Mouse (Mus musculus) heart, adult 8-10 months (tissue): Measurements from ENCODE around the gene Acot8. TPM values are rescaled to one million over a fixed set of nuclear protein-coding genes. Genes with fewer than 3 reads are reported as not detected.

Experiments used
- DNase-seq: peaks from one replicate; pipeline ENCODE4 v3.0.0; 2022; ENCODE audit warnings: low spot score
- total RNA-seq, 4 experiments: library from RNA; stranded (reverse); gene quantifications; 2 replicates each; pipeline ENCODE4 v1.2.4; 2022

Acot8 gene
- total RNA-seq, 4 experiments from 2014 or later: 12.3 to 13.3 (median 12.6) TPM

- DNase-seq: no peak
These were observed 46.8 kb downstream of the Acot8 start for GRCm38 (mm10) chr2:164757841-164758240.

- DNase-seq: peak; percentile 46
These were observed 49.9 kb downstream of the Acot8 start for GRCm38 (mm10) chr2:164754800-164755199.

- no peak for DNase-seq
These were observed 50.6 kb downstream of the Acot8 start for GRCm38 (mm10) chr2:164754105-164754504.

- no peak for DNase-seq
These were observed 52.2 kb downstream of the Acot8 start for GRCm38 (mm10) chr2:164752454-164752853.

- DNase-seq: no peak
These were observed 55.7 kb downstream of the Acot8 start for GRCm38 (mm10) chr2:164748991-164749390.

GRCm38 (mm10) chr2:164748191-164748590 lies 56.5 kb downstream of the Acot8 start:
- DNase-seq: no peak

- DNase-seq: no peak
These were observed 58.0 kb downstream of the Acot8 start for GRCm38 (mm10) chr2:164746693-164747092.

DNA sequence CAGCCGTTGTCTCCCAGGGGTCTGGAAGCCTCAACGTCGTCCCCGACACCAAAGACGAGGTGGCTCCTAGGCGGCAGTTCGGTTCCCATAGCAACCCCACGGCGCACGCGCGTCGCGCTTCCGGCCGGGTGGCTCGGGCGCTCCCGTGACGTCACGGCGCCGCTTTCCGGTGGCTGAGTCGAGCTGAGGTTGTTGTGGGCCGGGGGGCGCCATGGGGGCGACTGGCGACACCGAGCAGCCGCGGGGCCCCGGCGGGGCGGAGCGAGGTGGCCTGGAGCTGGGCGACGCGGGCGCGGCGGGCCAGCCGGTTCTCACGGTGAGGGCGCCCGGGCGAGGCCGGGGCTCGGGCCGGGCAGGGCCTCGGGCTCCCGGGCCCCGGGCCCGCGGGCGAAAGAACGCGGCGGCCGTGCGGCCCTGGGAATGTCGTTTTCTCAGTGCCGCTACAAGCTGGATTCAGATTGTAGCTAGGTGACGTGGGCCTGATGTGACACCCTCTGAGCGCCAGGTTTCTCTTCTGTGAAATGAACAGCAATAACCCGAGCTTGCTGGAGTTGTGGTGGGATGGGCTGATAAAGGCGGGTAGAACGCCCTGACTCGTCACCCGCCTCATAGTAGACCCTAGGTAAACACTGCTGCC lies 58.7 kb downstream of the Acot8 start, which contains the start of the genes Wfdc3 and Dnttip1:
Gene Wfdc3 (minus strand): TSS at position 89 of the 637 bp plus-strand sequence.
Gene Dnttip1 (plus strand): TSS at position 141 of the 637 bp plus-strand sequence.
- peak; percentile 93 for DNase-seq

DNA sequence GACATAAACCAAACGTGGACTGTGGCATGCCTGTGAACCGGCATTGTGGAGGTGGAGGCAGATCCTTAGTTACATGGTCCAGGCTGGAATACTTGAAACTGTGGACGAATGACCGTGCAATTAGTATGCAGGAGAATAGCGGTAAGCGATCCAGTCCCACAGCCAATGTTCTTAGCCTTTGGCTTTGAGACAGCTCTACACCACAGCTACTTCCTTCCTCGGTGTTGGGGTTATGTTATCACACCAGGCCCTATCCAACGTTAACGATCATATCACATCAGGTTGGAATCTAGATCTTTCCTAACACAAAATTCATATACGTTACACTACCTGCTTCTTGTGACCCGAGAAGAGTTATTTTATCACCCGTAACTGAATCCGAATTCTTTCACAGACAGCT lies 59.7 kb downstream of the Acot8 start:
- DNase-seq: no peak

Other genes starting within 250 kb of the Acot8 start
- gene Wfdc2, start 242.5 kb downstream of the Acot8 start, total RNA-seq: 1 to 10 TPM in 3 of 4 experiments, under 1 TPM in 1; 0.73 to 3.1 (median 2.1) TPM
- not detected for gene Spint3, start 231.4 kb downstream of the Acot8 start, total RNA-seq
- gene Wfdc6a, start 219.4 kb downstream of the Acot8 start, total RNA-seq: under 1 TPM in 1 of 4 experiments, not detected in 3; 0.49 TPM
- gene Eppin, start 211.3 kb downstream of the Acot8 start, total RNA-seq: not detected
- gene Wfdc6b, start 191.4 kb downstream of the Acot8 start, total RNA-seq: not detected
- gene Wfdc8, start 191.3 kb downstream of the Acot8 start, total RNA-seq: not detected
- gene Wfdc16, start 166.1 kb downstream of the Acot8 start, total RNA-seq: not detected
- not detected for gene Wfdc10, start 148.8 kb downstream of the Acot8 start, total RNA-seq
- not detected for gene Wfdc9, start 148.3 kb downstream of the Acot8 start, total RNA-seq
- not detected for gene Wfdc11, start 130.8 kb downstream of the Acot8 start, total RNA-seq
- under 1 TPM in 1 of 4 experiments, not detected in 3; 0.24 TPM for gene Wfdc13, start 119.8 kb downstream of the Acot8 start, total RNA-seq
- not detected for gene Spint4, start 106.4 kb downstream of the Acot8 start, total RNA-seq
- gene Spint5, start 89.6 kb downstream of the Acot8 start, total RNA-seq: not detected
- under 1 TPM in 2 of 4 experiments, not detected in 2; 0.30 to 0.83 TPM for gene Wfdc3, start 59.0 kb downstream of the Acot8 start, total RNA-seq
- 10 to 100 TPM; 20.4 to 28.2 (median 26.9) TPM for gene Dnttip1, start 58.9 kb downstream of the Acot8 start, total RNA-seq
- gene Ube2c, start 35.0 kb downstream of the Acot8 start, total RNA-seq: 1 to 10 TPM in 2 of 4 experiments, under 1 TPM in 2; 0.47 to 2.7 (median 1.4) TPM
- 1 to 10 TPM; 2.9 to 7.2 (median 3.1) TPM for gene Tnnc2, start 24.9 kb downstream of the Acot8 start, total RNA-seq
- gene Snx21, start 19.1 kb downstream of the Acot8 start, total RNA-seq: 10 to 100 TPM; 23.1 to 24.9 (median 23.5) TPM
- 1 to 10 TPM; 2.2 to 2.7 (median 2.5) TPM for gene Zswim3, start 216 bp upstream of the Acot8 start, total RNA-seq
- gene Zswim1, start 17.8 kb upstream of the Acot8 start, total RNA-seq: 1 to 10 TPM; 4.6 to 6.1 (median 5.1) TPM
- 1 to 10 TPM in 1 of 4 experiments, under 1 TPM in 2, not detected in 1; 0.66 to 1.2 (median 0.80) TPM for gene Spata25, start 23.7 kb upstream of the Acot8 start, total RNA-seq
- gene Ctsa, start 28.0 kb upstream of the Acot8 start, total RNA-seq: 100 to 1,000 TPM in 3 of 4 experiments, 10 to 100 TPM in 1; 94.7 to 106 (median 103) TPM
- 10 to 100 TPM; 53.8 to 59.3 (median 58.1) TPM for gene Neurl2, start 28.6 kb upstream of the Acot8 start, total RNA-seq
- 10 to 100 TPM; 32.8 to 40.4 (median 35.7) TPM for gene Pltp, start 52.8 kb upstream of the Acot8 start, total RNA-seq
- 10 to 100 TPM; 23.3 to 34.7 (median 33.0) TPM for gene Pcif1, start 74.4 kb upstream of the Acot8 start, total RNA-seq
- 1 to 10 TPM; 7.6 to 8.5 (median 8.2) TPM for gene Zfp335, start 106.9 kb upstream of the Acot8 start, total RNA-seq
- 1 to 10 TPM in 2 of 4 experiments, under 1 TPM in 2; 0.84 to 1.2 (median 0.98) TPM for gene Mmp9, start 135.9 kb upstream of the Acot8 start, total RNA-seq
- gene Slc12a5, start 155.9 kb upstream of the Acot8 start, total RNA-seq: 1 to 10 TPM; 1.2 to 4.2 (median 2.8) TPM
- 10 to 100 TPM; 15.2 to 18.9 (median 18.6) TPM for gene Ncoa5, start 230.0 kb upstream of the Acot8 start, total RNA-seq